Mouse (Mus musculus) heart, embryonic 13.5 days (tissue): ENCODE results near the gene Golga4. TPM values are rescaled to one million over a fixed set of nuclear protein-coding genes. Genes with fewer than 3 reads are reported as not detected.

Experiments
- ATAC-seq: fragments of 200-750 bp; cut with Nextera tagmentation; 2 replicates; pipeline ENCODE4 v1.8.0; 2017; ENCODE audit warnings: moderate TSS enrichment; ENCODE audit not compliant: insufficient number of reproducible peaks, low FRiP score, low TSS enrichment; ENCODE audit errors: extremely low read depth
- H3K27ac ChIP-seq: fragments of 300-500 bp; sonication (generic); replicated peaks from 2 replicates; pipeline ENCODE4 v1.5.1; 2015; ENCODE audit warnings: moderate library complexity, mild to moderate bottlenecking, inconsistent platforms
- H3K27me3 ChIP-seq: fragments of 300-500 bp; sonication (generic); replicated peaks from 2 replicates; pipeline ENCODE4 v1.6.1; 2015; ENCODE audit warnings: mild to moderate bottlenecking, inconsistent platforms
- H3K36me3 ChIP-seq: fragments of 300-500 bp; sonication (generic); 2 replicates; pipeline ENCODE4 v1.6.1; 2015; ENCODE audit warnings: mild to moderate bottlenecking, inconsistent platforms
- H3K4me1 ChIP-seq: fragments of 300-500 bp; sonication (generic); 2 replicates; pipeline ENCODE4 v1.6.1; 2015; ENCODE audit warnings: inconsistent platforms
- H3K4me2 ChIP-seq: fragments of 300-500 bp; sonication (generic); 2 replicates; pipeline ENCODE4 v1.6.1; 2015; ENCODE audit warnings: inconsistent platforms, mild to moderate bottlenecking, moderate library complexity
- H3K4me3 ChIP-seq: fragments of 300-500 bp; sonication (generic); 2 replicates; pipeline ENCODE4 v1.5.1; 2015; ENCODE audit warnings: moderate library complexity, mild to moderate bottlenecking, inconsistent platforms
- H3K9ac ChIP-seq: fragments of 300-500 bp; sonication (generic); 2 replicates; pipeline ENCODE4 v1.6.1; 2015; ENCODE audit warnings: inconsistent platforms, mild to moderate bottlenecking, moderate library complexity
- H3K9me3 ChIP-seq: fragments of 300-500 bp; sonication (generic); 2 replicates; pipeline ENCODE4 v1.6.1; 2016; ENCODE audit warnings: inconsistent platforms
- WGBS: fragments of 180-500 bp; shearing (Covaris S2); methylation state at CpG from one replicate; pipeline ENCODE4 v1.1.7; 2015; ENCODE audit warnings: mixed read lengths; 5-methylcytosine and 5-hydroxymethylcytosine counted together
- polyA plus RNA-seq: library from polyadenylated mRNA; unstranded; fragments of >200 nt; fragmentation: Nextera tagmentation; extraction: Ambion mirVana; gene quantifications from 2 replicates; pipeline ENCODE4 v1.2.1, GENCODE M21; 2015

The Golga4 gene
- polyA plus RNA-seq, 1 experiment from 2014 or later, result 47.5 TPM

GRCm38 (mm10) chr9:118610060-118610459 is 104.0 kb downstream of the Golga4 start:
- Histone ChIP-seq H3K4me2 (peak overlapping the region; percentile 57), H3K9me3 (no peaks in the 10 kb centered on the region), H3K36me3 (no peaks in the 10 kb centered on the region), H3K9ac (no peak overlapping the region), H3K27me3 (peaks cover 22% of the 10 kb centered on the region), H3K4me3 (no peak overlapping the region), H3K27ac (peak overlapping the region; percentile 36; the same call in 1 of the 2 replicates), H3K4me1 (peaks cover 72% of the 10 kb centered on the region)
- 52% methylated on average over 10 of the region's 10 CpGs for WGBS
- no peak for ATAC-seq

- H3K9me3 ChIP-seq, result no peaks in the 10 kb centered on the region
- H3K4me3 ChIP-seq, result peak overlapping the region; percentile 25
- WGBS, result 27% methylated on average over 14 of the region's 14 CpGs
- no peak for ATAC-seq
- H3K4me2 ChIP-seq, result peak overlapping the region; percentile 57
- no peaks in the 10 kb centered on the region for H3K36me3 ChIP-seq
- H3K27ac ChIP-seq, result peak overlapping the region; percentile 36
- H3K9ac ChIP-seq, result peak overlapping the region; percentile 47; the same call in 1 of the 2 replicates
- peaks cover 61% of the 10 kb centered on the region for H3K4me1 ChIP-seq
- H3K27me3 ChIP-seq, result peaks cover 19% of the 10 kb centered on the region
Measured at GRCm38 (mm10) chr9:118611111-118611541, 105.1 kb downstream of the Golga4 start.

GRCm38 (mm10) chr9:118611958-118612581 is 106.0 kb downstream of the Golga4 start:
- Histone ChIP-seq H3K4me3 (peak overlapping the region; percentile 14), H3K36me3 (no peaks in the 10 kb centered on the region), H3K27ac (no peak overlapping the region), H3K4me1 (peaks cover 59% of the 10 kb centered on the region), H3K4me2 (peak overlapping the region; percentile 57), H3K9me3 (no peaks in the 10 kb centered on the region), H3K27me3 (peaks cover 19% of the 10 kb centered on the region), H3K9ac (peak overlapping the region; percentile 47; the same call in 1 of the 2 replicates)
- 34% methylated on average over 20 of the region's 20 CpGs for WGBS
- no peak for ATAC-seq

- no peak for ATAC-seq
- Histone ChIP-seq H3K9me3 (no peaks in the 10 kb centered on the region), H3K4me3 (no peak overlapping the region), H3K36me3 (no peaks in the 10 kb centered on the region), H3K4me1 (peaks cover 22% of the 10 kb centered on the region), H3K27ac (no peak overlapping the region), H3K9ac (no peak overlapping the region), H3K4me2 (no peak overlapping the region), H3K27me3 (peaks cover 10% of the 10 kb centered on the region; the same call in 1 of the 2 replicates)
- 74% methylated on average over 5 of the region's 5 CpGs for WGBS
Measured at GRCm38 (mm10) chr9:118617237-118617636, 111.2 kb downstream of the Golga4 start.

- no peak overlapping the region for H3K4me3 ChIP-seq
- no peaks in the 10 kb centered on the region for H3K36me3 ChIP-seq
- no peak overlapping the region for H3K4me2 ChIP-seq
- H3K9ac ChIP-seq, result no peak overlapping the region
- no peak for ATAC-seq
- peaks cover 10% of the 10 kb centered on the region; the same call in 1 of the 2 replicates for H3K27me3 ChIP-seq
- no peaks in the 10 kb centered on the region for H3K9me3 ChIP-seq
- WGBS, result 65% methylated on average over 3 of the region's 3 CpGs
- H3K4me1 ChIP-seq, result peaks cover 19% of the 10 kb centered on the region
- no peak overlapping the region for H3K27ac ChIP-seq
Measured at GRCm38 (mm10) chr9:118618732-118619250, 112.7 kb downstream of the Golga4 start.

GRCm38 (mm10) chr9:118620807-118621206 is 114.7 kb downstream of the Golga4 start:
- H3K9ac ChIP-seq, result no peak overlapping the region
- 53% methylated on average over 4 of the region's 4 CpGs for WGBS
- H3K4me1 ChIP-seq, result peaks cover 24% of the 10 kb centered on the region
- H3K4me2 ChIP-seq, result no peak overlapping the region
- no peaks in the 10 kb centered on the region for H3K36me3 ChIP-seq
- no peak overlapping the region for H3K27ac ChIP-seq
- H3K27me3 ChIP-seq, result peaks cover 7% of the 10 kb centered on the region; the same call in 1 of the 2 replicates
- H3K4me3 ChIP-seq, result no peak overlapping the region
- no peaks in the 10 kb centered on the region for H3K9me3 ChIP-seq
- no peak for ATAC-seq

GRCm38 (mm10) chr9:118621691-118622090 is 115.6 kb downstream of the Golga4 start:
- Histone ChIP-seq H3K9me3 (no peaks in the 10 kb centered on the region), H3K9ac (no peak overlapping the region), H3K27ac (no peak overlapping the region), H3K4me1 (peaks cover 24% of the 10 kb centered on the region), H3K4me3 (no peak overlapping the region), H3K27me3 (peaks cover 7% of the 10 kb centered on the region; the same call in 1 of the 2 replicates), H3K36me3 (0 out of 2 replicates have a peak, but pooled peaks cover 4% of the 10 kb centered on the region), H3K4me2 (no peak overlapping the region)
- 80% methylated on average over 6 of the region's 6 CpGs for WGBS
- ATAC-seq, result no peak

- WGBS, result 75% methylated on average over 18 of the region's 18 CpGs
- Histone ChIP-seq H3K27me3 (peaks cover 7% of the 10 kb centered on the region; the same call in 1 of the 2 replicates), H3K36me3 (peaks cover 13% of the 10 kb centered on the region), H3K4me1 (peaks cover 24% of the 10 kb centered on the region), H3K4me2 (no peak overlapping the region), H3K9me3 (no peaks in the 10 kb centered on the region), H3K9ac (no peak overlapping the region), H3K4me3 (no peak overlapping the region), H3K27ac (no peak overlapping the region)
- ATAC-seq, result no peak
Measured at GRCm38 (mm10) chr9:118622376-118623166, 116.5 kb downstream of the Golga4 start.

GRCm38 (mm10) chr9:118623483-118623882 is 117.4 kb downstream of the Golga4 start:
- H3K9me3 ChIP-seq, result no peaks in the 10 kb centered on the region
- no peak overlapping the region for H3K4me3 ChIP-seq
- no peak overlapping the region for H3K4me2 ChIP-seq
- WGBS, result 61% methylated on average over 9 of the region's 9 CpGs
- no peak overlapping the region for H3K9ac ChIP-seq
- H3K27me3 ChIP-seq, result peaks cover 7% of the 10 kb centered on the region; the same call in 1 of the 2 replicates
- no peak overlapping the region for H3K27ac ChIP-seq
- peaks cover 21% of the 10 kb centered on the region for H3K4me1 ChIP-seq
- ATAC-seq, result no peak
- H3K36me3 ChIP-seq, result peaks cover 22% of the 10 kb centered on the region

- H3K36me3 ChIP-seq, result peaks cover 28% of the 10 kb centered on the region
- H3K9ac ChIP-seq, result no peak overlapping the region
- H3K27ac ChIP-seq, result no peak overlapping the region
- 56% methylated on average over 7 of the region's 7 CpGs for WGBS
- H3K4me2 ChIP-seq, result no peak overlapping the region
- no peaks in the 10 kb centered on the region for H3K9me3 ChIP-seq
- H3K4me3 ChIP-seq, result no peak overlapping the region
- no peak for ATAC-seq
- H3K27me3 ChIP-seq, result peaks cover 7% of the 10 kb centered on the region; the same call in 1 of the 2 replicates
- peaks cover 17% of the 10 kb centered on the region for H3K4me1 ChIP-seq
Measured at GRCm38 (mm10) chr9:118624146-118624545, 118.1 kb downstream of the Golga4 start.

GRCm38 (mm10) chr9:118629763-118630379 is 123.8 kb downstream of the Golga4 start:
- no peaks in the 10 kb centered on the region for H3K27me3 ChIP-seq
- H3K4me2 ChIP-seq, result no peak overlapping the region
- no peaks in the 10 kb centered on the region for H3K9me3 ChIP-seq
- ATAC-seq, result no peak
- no peak overlapping the region for H3K27ac ChIP-seq
- no peak overlapping the region for H3K9ac ChIP-seq
- no peak overlapping the region for H3K4me3 ChIP-seq
- peaks cover 14% of the 10 kb centered on the region for H3K4me1 ChIP-seq
- H3K36me3 ChIP-seq, result peaks cover 54% of the 10 kb centered on the region
- WGBS, result 57% methylated on average over 6 of the region's 6 CpGs
